Mouse (Mus musculus) C2C12 (cell line): ENCODE results near the gene Dph1.

Experiments
- CEBPB ChIP-seq: IDR thresholded peaks from one replicate; pipeline ENCODE4 v1.6.1; 2011; ENCODE audit warnings: low read depth, mild to moderate bottlenecking, control low read depth, moderate library complexity
- CTCF ChIP-seq: IDR thresholded peaks from one replicate; pipeline ENCODE4 v1.5.1; 2011; ENCODE audit not compliant: control insufficient read depth, insufficient read depth, insufficient read length
- FOSL1 ChIP-seq: IDR thresholded peaks from one replicate; pipeline ENCODE4 v1.8.0; 2011; ENCODE audit warnings: mild to moderate bottlenecking, low read length; ENCODE audit not compliant: poor library complexity, insufficient read depth, severe bottlenecking
- MAX ChIP-seq: IDR thresholded peaks from one replicate; pipeline ENCODE4 v1.6.1; 2011; ENCODE audit warnings: mild to moderate bottlenecking, control low read depth
- MYOD1 ChIP-seq: IDR thresholded peaks from one replicate; pipeline ENCODE4 v1.6.1; 2011; ENCODE audit warnings: low read depth; ENCODE audit not compliant: control insufficient read depth, insufficient read length
- MYOG ChIP-seq: IDR thresholded peaks from one replicate; pipeline ENCODE4 v1.6.1; 2011; ENCODE audit not compliant: control insufficient read depth, insufficient read length; ENCODE audit errors: extremely low read depth
- USF1 ChIP-seq: IDR thresholded peaks from one replicate; pipeline ENCODE4 v1.6.1; 2011; ENCODE audit warnings: low read depth, mild to moderate bottlenecking, control low read depth, moderate library complexity

- TF ChIP-seq CTCF, result no peak
- no peak for TF ChIP-seq FOSL1
- no peak for TF ChIP-seq USF1
- no peak for TF ChIP-seq MYOG
- no peak for TF ChIP-seq CEBPB
- no peak for TF ChIP-seq MAX
- no peak for TF ChIP-seq MYOD1
Observed at GRCm38 (mm10) chr11:75203926-75204325, 12.9 kb upstream of the Dph1 start.
